Mouse (Mus musculus): ENCODE measurements around the gene Aldh1a1.

GRCm38 (mm10) chr19:20491950-20492349 lies 565 bp upstream of the Aldh1a1 start:
- TF ChIP-seq CTCF (IDR thresholded peaks at IDR 0.05; ENCODE audit: control insufficient read depth, insufficient read depth, low read length), result no peak
- TF ChIP-seq POLR2A (IDR thresholded peaks at IDR 0.05; ENCODE audit: borderline replicate concordance, control insufficient read depth, low read depth, low read length), result no peak
